Mouse (Mus musculus) midbrain, embryonic 15.5 days (tissue): ENCODE measurements around the gene Frmd6. TPM values are rescaled to one million over a fixed set of nuclear protein-coding genes. Genes with fewer than 3 reads are reported as not detected.
A peak's percentile ranks its signal among the peaks of the same experiment; 100 is the strongest.

Source experiments
- ATAC-seq: fragments of 200-750 bp; cut with Nextera tagmentation; replicated peaks from 2 replicates; pipeline ENCODE4 v1.8.0; 2017; ENCODE audit warnings: moderate TSS enrichment
- H3K27ac ChIP-seq: fragments of 300-500 bp; sonication (generic); 2 replicates; pipeline ENCODE4 v1.5.1; 2015; ENCODE audit warnings: mild to moderate bottlenecking, inconsistent platforms
- H3K27me3 ChIP-seq: fragments of 300-500 bp; sonication (generic); replicated peaks from 2 replicates; pipeline ENCODE4 v1.6.1; 2015; ENCODE audit warnings: inconsistent platforms
- H3K36me3 ChIP-seq: fragments of 300-500 bp; sonication (generic); replicated peaks from 2 replicates; pipeline ENCODE4 v1.6.1; 2015; ENCODE audit warnings: inconsistent platforms
- H3K4me1 ChIP-seq: fragments of 300-500 bp; sonication (generic); 2 replicates; pipeline ENCODE4 v1.6.1; 2015; ENCODE audit warnings: inconsistent platforms
- H3K4me2 ChIP-seq: fragments of 300-500 bp; sonication (generic); 2 replicates; pipeline ENCODE4 v1.6.1; 2015; ENCODE audit warnings: inconsistent platforms, mild to moderate bottlenecking, moderate library complexity
- H3K4me3 ChIP-seq: fragments of 300-500 bp; sonication (generic); 2 replicates; pipeline ENCODE4 v1.5.1; 2015; ENCODE audit warnings: mild to moderate bottlenecking, inconsistent platforms
- H3K9ac ChIP-seq: fragments of 300-500 bp; sonication (generic); 2 replicates; pipeline ENCODE4 v1.6.1; 2015; ENCODE audit warnings: mild to moderate bottlenecking, inconsistent platforms
- H3K9me3 ChIP-seq: fragments of 300-500 bp; sonication (generic); 2 replicates; pipeline ENCODE4 v1.6.1; 2016; ENCODE audit warnings: inconsistent platforms
- WGBS: fragments of 180-500 bp; shearing (Covaris S2); methylation state at CpG from one replicate; pipeline ENCODE4 v1.1.7; 2015; ENCODE audit warnings: mixed read lengths; 5-methylcytosine and 5-hydroxymethylcytosine counted together
- polyA plus RNA-seq: library from polyadenylated mRNA; unstranded; fragments of >200 nt; fragmentation: Nextera tagmentation; extraction: Ambion mirVana; gene quantifications from 2 replicates; pipeline ENCODE4 v1.2.1, GENCODE M21; 2015

Frmd6 gene
- polyA plus RNA-seq, 1 experiment from 2014 or later = 9.7 TPM

DNA sequence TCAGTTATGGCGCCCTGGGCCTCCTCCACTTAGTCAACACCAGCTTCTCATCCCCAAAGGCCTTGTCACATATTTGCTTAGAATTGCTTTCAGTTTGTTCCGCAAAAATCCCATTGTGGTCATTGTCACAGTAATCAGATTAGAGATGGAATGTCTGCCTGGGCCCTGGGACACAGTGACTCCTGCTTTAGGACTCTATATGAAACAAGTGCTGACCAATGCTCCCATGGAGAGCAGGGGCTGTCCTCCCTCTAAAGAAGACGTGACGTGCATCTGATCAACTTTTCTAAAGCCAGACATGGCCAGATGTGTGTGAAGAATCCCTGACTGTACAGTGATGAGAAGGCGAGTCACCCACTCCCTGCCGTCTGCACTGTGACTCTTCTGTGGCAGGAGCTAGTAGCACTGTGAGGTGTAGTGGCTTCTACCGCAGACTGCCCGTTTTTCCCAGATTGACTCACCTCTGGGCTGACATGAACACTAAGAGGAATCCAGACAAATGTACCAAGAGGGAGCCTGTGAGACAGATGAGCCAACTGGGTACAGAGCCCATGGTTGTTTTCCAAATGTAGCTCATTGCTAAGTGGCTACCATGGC, 65.7 kb downstream of the Frmd6 start:
- Histone ChIP-seq H3K4me3 (no peak overlapping the region), H3K27ac (no peak overlapping the region), H3K4me1 (no peaks in the 10 kb centered on the region), H3K4me2 (no peak overlapping the region), H3K36me3 (no peaks in the 10 kb centered on the region; the same call in 1 of the 2 replicates), H3K9me3 (no peaks in the 10 kb centered on the region), H3K27me3 (no peaks in the 10 kb centered on the region), H3K9ac (no peak overlapping the region)
- WGBS = 51% methylated on average over 8 of the region's 8 CpGs
- ATAC-seq = no peak

DNA sequence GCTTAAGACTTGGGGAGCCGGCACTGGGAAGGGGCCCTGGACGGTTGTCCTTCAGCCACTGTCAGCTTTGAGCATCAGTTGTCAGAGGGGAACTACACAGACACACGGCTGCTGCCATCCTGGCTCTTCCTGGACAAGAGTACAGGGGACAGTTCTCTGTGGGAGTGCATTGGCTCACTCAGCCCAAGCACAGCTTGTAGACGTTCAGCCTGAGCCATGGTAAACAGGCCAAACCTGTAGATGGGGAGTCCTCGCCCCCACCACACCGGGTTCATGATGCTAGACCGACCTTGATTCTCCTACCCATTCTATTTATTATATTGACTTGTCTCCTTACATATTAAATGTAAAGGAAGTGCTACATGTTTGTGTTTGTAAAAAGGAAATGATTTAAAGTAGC, 70.0 kb downstream of the Frmd6 start:
- ATAC-seq = no peak
- Histone ChIP-seq H3K4me2 (no peak overlapping the region), H3K4me3 (no peak overlapping the region), H3K36me3 (no peaks in the 10 kb centered on the region; the same call in 1 of the 2 replicates), H3K27ac (no peak overlapping the region), H3K4me1 (no peaks in the 10 kb centered on the region), H3K27me3 (no peaks in the 10 kb centered on the region), H3K9ac (no peak overlapping the region), H3K9me3 (no peaks in the 10 kb centered on the region)
- WGBS = 91% methylated on average over 7 of the region's 7 CpGs

DNA sequence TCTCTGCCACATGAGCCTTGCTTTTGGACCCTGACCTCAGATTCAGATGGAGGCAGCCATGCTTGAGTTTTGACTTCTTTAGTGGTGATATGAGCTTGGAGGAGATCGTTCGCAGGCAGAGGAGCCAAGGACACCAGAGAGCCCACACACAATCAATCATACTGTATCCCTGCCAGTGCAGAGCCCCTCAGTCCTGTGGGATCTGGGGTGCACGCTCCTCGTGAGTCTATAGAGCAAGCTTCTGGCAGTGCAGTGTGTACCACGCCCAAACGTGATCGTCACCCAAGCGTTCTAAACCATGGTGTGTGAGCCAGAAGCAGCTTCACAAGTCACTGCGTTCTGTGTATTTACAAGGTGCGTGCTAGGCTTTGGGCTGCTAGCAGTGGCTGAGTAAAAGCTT, 70.8 kb downstream of the Frmd6 start:
- H3K36me3 ChIP-seq = no peaks in the 10 kb centered on the region
- no peak for ATAC-seq
- 87% methylated on average over 10 of the region's 10 CpGs for WGBS

DNA sequence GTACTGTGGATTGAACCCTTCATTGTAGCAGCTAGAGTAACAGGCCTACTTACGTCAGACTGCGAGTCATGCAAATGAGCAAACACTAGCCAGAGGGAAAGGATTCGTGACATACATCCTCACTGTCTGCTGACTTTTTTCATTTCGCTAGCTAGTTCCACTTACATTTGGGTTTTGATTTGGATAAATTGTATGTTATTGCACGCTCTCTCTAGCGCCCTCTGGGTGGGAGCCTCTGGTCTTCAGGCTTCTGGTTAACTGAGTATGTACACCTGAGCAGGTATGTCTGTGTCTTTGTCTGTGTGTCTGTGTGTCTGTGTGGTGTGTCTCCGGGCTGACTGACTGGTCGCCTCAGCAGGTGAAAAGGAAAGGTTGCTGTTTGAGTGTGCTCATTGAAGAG, 72.1 kb downstream of the Frmd6 start:
- ATAC-seq = no peak
- no peaks in the 10 kb centered on the region for H3K4me1 ChIP-seq
- H3K4me3 ChIP-seq = no peak overlapping the region
- WGBS = 74% methylated on average over 8 of the region's 8 CpGs
- H3K36me3 ChIP-seq = no peaks in the 10 kb centered on the region
- no peak overlapping the region for H3K27ac ChIP-seq
- H3K9ac ChIP-seq = no peak overlapping the region
- H3K9me3 ChIP-seq = no peaks in the 10 kb centered on the region
- no peak overlapping the region for H3K4me2 ChIP-seq
- no peaks in the 10 kb centered on the region for H3K27me3 ChIP-seq

More for the DNA sequence above, 70.8 kb downstream of the Frmd6 start:
- Histone ChIP-seq H3K4me2 (no peak overlapping the region), H3K27me3 (no peaks in the 10 kb centered on the region), H3K4me1 (no peaks in the 10 kb centered on the region), H3K4me3 (no peak overlapping the region), H3K9me3 (no peaks in the 10 kb centered on the region), H3K9ac (no peak overlapping the region), H3K27ac (no peak overlapping the region)

DNA sequence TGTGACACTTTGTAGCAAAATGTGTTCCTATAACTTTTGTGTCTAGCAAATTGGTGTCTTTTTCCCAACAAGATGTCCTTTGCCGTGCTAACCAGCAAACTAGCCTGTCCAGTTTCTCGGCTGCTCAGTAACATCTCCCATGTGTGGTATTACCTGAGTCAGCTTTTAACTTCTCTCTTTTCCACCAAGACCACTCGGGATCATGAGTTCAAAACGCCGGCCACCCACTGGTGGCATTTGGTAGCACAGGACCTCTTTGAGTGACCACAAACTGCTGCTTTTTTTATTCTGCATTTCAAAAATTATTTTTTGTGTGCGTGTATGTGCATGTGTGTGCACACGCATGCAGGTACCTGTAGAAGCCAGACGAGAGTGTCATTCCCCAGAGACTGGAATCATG, 73.1 kb downstream of the Frmd6 start:
- no peak overlapping the region for H3K9ac ChIP-seq
- no peak for ATAC-seq
- H3K27ac ChIP-seq = no peak overlapping the region
- no peaks in the 10 kb centered on the region for H3K9me3 ChIP-seq
- 87% methylated on average over 8 of the region's 8 CpGs for WGBS
- no peaks in the 10 kb centered on the region for H3K27me3 ChIP-seq
- no peaks in the 10 kb centered on the region for H3K36me3 ChIP-seq
- no peak overlapping the region for H3K4me3 ChIP-seq
- no peak overlapping the region for H3K4me2 ChIP-seq
- no peaks in the 10 kb centered on the region for H3K4me1 ChIP-seq

DNA sequence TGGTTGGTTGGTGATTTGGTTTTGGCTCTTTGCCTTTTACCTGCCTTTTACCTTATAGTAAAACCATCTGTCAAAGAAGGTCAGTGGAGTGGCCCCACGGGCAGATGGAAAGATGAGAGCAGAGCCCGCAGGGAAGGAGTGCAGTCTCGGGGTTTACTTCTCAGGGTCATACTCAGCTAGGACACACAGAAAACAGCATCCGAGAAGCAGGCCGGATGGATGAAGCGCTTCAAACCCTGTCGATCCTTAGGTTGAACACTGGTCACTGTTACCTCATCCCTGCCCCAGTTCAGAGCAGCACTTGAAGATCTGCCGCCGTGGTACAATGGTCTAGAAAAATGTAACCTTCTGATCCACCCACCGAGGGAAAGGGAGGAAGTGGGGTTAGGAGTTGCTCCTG, 79.2 kb downstream of the Frmd6 start:
- Histone ChIP-seq H3K9ac (no peak overlapping the region), H3K4me1 (no peaks in the 10 kb centered on the region), H3K4me3 (no peak overlapping the region), H3K9me3 (no peaks in the 10 kb centered on the region), H3K27ac (no peak overlapping the region), H3K4me2 (no peak overlapping the region), H3K36me3 (no peaks in the 10 kb centered on the region), H3K27me3 (no peaks in the 10 kb centered on the region)
- ATAC-seq = no peak
- WGBS = 91% methylated on average over 10 of the region's 10 CpGs

DNA sequence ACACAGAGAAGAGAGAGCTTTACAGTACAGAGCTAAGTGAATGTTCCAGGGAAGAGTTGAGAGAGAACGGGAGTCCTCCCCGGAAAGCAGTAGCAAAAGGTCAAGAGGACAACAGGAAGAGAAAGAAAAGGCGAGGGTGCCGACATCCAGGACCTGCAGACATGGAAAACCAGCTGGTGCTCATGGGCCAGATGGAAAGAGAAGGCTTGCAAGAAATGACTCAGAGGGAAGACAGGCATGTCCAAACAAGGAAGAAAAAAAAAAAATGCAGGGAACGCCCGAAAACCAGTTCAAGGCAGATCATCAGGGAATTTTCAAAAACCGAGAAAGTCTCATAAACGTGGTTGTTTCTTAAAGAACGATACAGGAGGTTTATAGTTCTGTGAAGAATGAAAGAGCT, 81.6 kb downstream of the Frmd6 start:
- H3K4me1 ChIP-seq = peaks cover 8% of the 10 kb centered on the region; the same call in 1 of the 2 replicates
- no peaks in the 10 kb centered on the region for H3K36me3 ChIP-seq
- H3K9me3 ChIP-seq = no peaks in the 10 kb centered on the region
- no peak for ATAC-seq
- no peaks in the 10 kb centered on the region for H3K27me3 ChIP-seq
- H3K4me3 ChIP-seq = no peak overlapping the region
- no peak overlapping the region for H3K27ac ChIP-seq
- no peak overlapping the region for H3K4me2 ChIP-seq
- no peak overlapping the region for H3K9ac ChIP-seq
- WGBS = 91% methylated on average over 9 of the region's 9 CpGs

DNA sequence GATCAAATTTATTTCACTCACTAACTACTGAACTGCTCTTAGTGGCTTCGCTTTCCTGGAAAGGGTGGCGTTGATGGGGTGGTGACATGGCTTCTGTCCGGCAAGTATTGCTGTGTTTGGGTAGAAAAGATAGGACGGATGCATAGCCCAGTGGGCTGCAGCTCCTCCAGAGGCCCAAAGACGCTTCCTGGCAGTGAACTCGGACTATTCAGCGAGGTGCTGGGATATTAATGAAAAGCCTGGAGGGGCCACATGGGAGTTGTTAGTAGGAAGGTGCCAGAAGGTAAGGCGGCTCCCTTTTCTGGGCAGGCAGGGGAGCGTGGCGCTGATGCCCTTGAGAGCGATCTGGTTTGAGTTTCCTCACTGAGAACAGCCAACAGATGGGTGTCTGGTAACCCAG, 82.3 kb downstream of the Frmd6 start:
- no peaks in the 10 kb centered on the region for H3K9me3 ChIP-seq
- H3K27ac ChIP-seq = no peak overlapping the region
- no peak overlapping the region for H3K9ac ChIP-seq
- ATAC-seq = no peak
- 85% methylated on average over 11 of the region's 11 CpGs for WGBS
- peaks cover 12% of the 10 kb centered on the region; the same call in 1 of the 2 replicates for H3K4me1 ChIP-seq
- no peaks in the 10 kb centered on the region for H3K36me3 ChIP-seq
- H3K4me3 ChIP-seq = no peak overlapping the region
- H3K27me3 ChIP-seq = no peaks in the 10 kb centered on the region
- no peak overlapping the region for H3K4me2 ChIP-seq

DNA sequence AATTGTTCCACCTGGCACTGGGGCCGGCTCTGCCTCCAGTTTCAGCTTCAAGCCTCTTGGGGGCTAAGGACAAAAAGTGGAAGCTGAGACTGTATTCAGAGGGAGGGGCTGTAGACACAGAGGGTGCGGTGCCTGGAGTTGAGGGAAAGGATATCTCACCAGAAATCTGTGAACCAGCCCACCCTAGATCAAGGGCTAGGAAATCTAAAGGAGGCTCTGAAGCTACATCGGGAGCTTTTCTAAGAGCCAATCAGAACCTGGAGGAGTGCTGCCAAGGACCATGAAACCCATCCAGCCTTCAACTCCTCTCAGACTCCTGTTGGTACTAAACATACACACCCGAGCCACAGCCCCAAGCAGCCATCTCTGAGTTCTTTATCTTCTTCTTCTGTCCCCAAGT, 82.8 kb downstream of the Frmd6 start:
- H3K27me3 ChIP-seq = no peaks in the 10 kb centered on the region
- H3K4me2 ChIP-seq = no peak overlapping the region
- no peak overlapping the region for H3K9ac ChIP-seq
- ATAC-seq = no peak
- no peaks in the 10 kb centered on the region for H3K9me3 ChIP-seq
- WGBS = 76% methylated on average over 4 of the region's 4 CpGs
- H3K4me3 ChIP-seq = no peak overlapping the region
- peaks cover 12% of the 10 kb centered on the region; the same call in 1 of the 2 replicates for H3K4me1 ChIP-seq
- no peak overlapping the region for H3K27ac ChIP-seq
- H3K36me3 ChIP-seq = no peaks in the 10 kb centered on the region

DNA sequence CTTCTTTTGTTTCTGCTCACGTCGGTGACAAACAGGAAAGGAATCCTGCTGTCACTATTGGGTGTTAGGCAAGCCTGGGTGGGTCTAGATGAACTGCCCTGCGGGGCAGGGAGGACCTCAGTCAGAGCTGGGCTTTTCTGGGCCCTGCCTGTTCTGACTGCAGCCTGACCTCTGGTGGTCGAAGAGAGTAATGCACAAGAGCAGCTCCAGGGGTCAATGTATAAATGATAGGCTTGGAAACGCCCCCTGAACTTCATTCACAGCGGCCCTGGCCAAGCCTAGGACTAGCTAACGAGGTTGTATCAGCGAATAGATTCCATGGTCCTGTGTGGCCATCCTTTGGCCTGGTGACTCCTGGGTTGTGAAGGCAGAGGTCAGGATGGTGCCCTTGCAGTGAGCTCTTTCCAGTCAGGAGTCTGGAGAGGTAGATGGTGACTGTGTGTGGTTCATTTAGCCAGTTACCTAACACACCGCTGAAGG, 85.0 kb downstream of the Frmd6 start:
- H3K9ac ChIP-seq = no peak overlapping the region
- WGBS = 10% methylated on average over 9 of the region's 9 CpGs

DNA sequence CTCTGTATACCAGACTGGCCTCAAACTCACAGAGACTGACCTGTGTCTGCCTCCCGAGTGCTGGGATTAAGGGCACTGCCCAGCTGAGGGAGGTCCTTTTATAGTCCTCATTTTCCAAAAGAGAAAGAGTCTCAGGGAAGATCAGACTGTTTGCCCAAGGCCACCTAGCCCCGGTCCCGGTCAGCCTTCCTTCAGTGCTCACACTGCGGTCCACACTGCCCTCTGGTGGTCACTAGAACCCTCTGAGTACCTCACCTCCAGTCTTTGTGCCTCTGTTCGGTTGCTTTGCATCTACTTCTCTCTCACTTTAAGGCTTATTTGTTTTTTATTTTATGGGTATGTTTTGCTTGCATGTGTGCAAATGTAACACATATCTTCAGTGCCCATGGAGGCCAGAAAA, 85.7 kb downstream of the Frmd6 start:
- H3K27me3 ChIP-seq = no peaks in the 10 kb centered on the region
- H3K4me3 ChIP-seq = no peak overlapping the region
- H3K27ac ChIP-seq = no peak overlapping the region
- 9% methylated on average over 5 of the region's 5 CpGs for WGBS
- H3K4me1 ChIP-seq = peaks cover 12% of the 10 kb centered on the region; the same call in 1 of the 2 replicates
- H3K4me2 ChIP-seq = no peak overlapping the region
- H3K9me3 ChIP-seq = no peaks in the 10 kb centered on the region
- no peaks in the 10 kb centered on the region for H3K36me3 ChIP-seq
- peak; percentile 69 for ATAC-seq
- no peak overlapping the region for H3K9ac ChIP-seq

More for the DNA sequence above, 85.0 kb downstream of the Frmd6 start:
- Histone ChIP-seq H3K4me1 (peaks cover 12% of the 10 kb centered on the region; the same call in 1 of the 2 replicates), H3K9me3 (no peaks in the 10 kb centered on the region), H3K4me2 (no peak overlapping the region), H3K27me3 (no peaks in the 10 kb centered on the region), H3K27ac (no peak overlapping the region), H3K4me3 (no peak overlapping the region), H3K36me3 (no peaks in the 10 kb centered on the region)
- ATAC-seq = peak; percentile 58

DNA sequence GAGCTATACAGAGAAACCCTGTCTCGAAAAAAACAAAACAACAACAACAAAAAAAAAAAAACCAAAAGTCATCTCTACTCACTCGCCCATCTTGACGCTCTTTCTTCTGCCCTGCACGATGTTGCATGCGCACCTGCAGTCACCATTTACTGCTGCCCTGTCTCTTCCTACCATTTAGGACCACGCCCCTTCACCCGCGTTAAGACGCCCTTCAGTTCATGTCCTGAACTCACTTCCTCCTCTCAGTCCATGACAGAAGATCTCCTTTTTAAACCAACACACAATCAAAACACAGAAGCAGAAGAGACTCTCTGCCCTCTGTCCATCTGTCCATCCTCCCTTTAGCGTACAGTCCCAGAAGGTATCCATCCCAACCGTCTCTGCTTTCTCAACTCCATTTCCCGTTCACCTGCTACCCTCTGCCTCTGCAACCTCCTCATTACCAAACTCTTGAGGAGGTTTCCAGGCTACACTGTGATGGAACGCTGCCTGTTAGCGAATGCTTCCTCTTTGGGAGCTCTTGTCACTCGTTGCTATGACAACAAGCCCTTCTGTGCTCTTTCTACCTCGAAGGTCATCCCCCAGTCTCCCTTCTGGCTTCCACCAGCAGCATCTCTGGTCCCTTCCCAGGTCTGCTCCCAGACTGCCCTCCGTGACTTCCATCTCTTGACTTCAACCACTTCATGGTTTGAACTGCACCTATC, 86.5 kb downstream of the Frmd6 start:
- no peak for ATAC-seq
- Histone ChIP-seq H3K27me3 (no peaks in the 10 kb centered on the region), H3K9me3 (no peaks in the 10 kb centered on the region), H3K4me1 (peaks cover 12% of the 10 kb centered on the region; the same call in 1 of the 2 replicates), H3K4me3 (no peak overlapping the region), H3K4me2 (no peak overlapping the region), H3K27ac (no peak overlapping the region), H3K36me3 (no peaks in the 10 kb centered on the region), H3K9ac (no peak overlapping the region)
- WGBS = 63% methylated on average over 17 of the region's 17 CpGs

DNA sequence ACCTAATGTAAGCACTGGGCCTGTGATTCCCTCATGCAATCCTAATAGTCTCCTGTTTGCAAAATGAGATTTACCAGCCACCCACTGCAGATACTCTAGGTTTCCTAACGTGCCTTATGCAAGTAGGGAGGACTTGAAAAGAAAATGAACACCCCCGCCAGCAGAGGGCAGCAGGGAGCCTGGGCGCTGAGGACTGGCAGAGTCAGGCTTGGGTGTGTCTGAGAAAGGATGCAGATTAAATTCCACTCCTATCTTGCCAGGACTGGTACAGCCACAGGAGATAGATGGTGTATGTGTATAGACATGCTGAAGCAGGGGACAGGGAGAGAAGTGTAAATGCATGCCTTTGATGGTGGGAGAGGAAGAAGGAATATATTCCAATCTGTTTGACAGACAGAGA, 88.1 kb downstream of the Frmd6 start:
- H3K27ac ChIP-seq = no peak overlapping the region
- WGBS = 53% methylated on average over 3 of the region's 3 CpGs
- no peak for ATAC-seq

More for the DNA sequence above, 88.1 kb downstream of the Frmd6 start:
- Histone ChIP-seq H3K9ac (no peak overlapping the region), H3K27me3 (no peaks in the 10 kb centered on the region), H3K4me3 (no peak overlapping the region), H3K9me3 (no peaks in the 10 kb centered on the region), H3K36me3 (no peaks in the 10 kb centered on the region), H3K4me1 (peaks cover 12% of the 10 kb centered on the region; the same call in 1 of the 2 replicates), H3K4me2 (no peak overlapping the region)
